Mouse (Mus musculus): Measurements from ENCODE around the gene Exoc6.

- TF ChIP-seq TAL1 (IDR thresholded peaks at IDR 0.05; ENCODE audit: low read length) (no peak), GATA1 (IDR thresholded peaks at IDR 0.05; ENCODE audit: low read length) (no peak)
These were observed 153.8 kb downstream of the Exoc6 start for GRCm38 (mm10) chr19:37703902-37704509.

All from erythroblast, embryonic 14.5 days (primary cell).